Mouse (Mus musculus) cerebellum, adult 8-10 months (tissue): ENCODE measurements around the gene Pip4k2c.
"Not testable (repeated sequence)": the region's sequence is repeated elsewhere in the genome, so short reads cannot be mapped to it uniquely, and the experiment has no call there.

Experiments used
- DNase-seq: peaks from one replicate; pipeline ENCODE4 v3.0.0; 2022

Gene Pip4k2c

GRCm38 (mm10) chr10:127208921-127209320 is 2.5 kb downstream of the Pip4k2c start:
- no peak for DNase-seq

DNA sequence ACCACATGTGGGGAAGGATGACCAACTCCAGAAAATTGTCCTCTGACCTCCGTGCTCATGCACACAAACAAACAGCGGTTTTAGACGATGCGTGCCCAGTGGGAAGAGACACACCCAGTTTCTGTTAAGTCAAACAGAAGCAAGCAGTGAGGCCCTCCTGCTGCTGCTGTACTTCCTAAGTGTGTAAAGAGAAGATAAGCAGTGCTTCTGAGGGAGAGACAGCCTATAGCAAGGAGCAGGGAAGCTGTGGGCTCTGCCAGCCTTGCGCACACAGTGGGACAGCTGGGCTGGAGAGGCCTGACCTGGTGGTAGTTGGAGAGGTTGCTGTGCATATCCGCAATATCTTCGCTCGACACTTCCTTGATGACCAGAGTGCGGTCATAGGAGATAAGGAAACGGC is 6.0 kb downstream of the Pip4k2c start:
- DNase-seq: no peak

DNA sequence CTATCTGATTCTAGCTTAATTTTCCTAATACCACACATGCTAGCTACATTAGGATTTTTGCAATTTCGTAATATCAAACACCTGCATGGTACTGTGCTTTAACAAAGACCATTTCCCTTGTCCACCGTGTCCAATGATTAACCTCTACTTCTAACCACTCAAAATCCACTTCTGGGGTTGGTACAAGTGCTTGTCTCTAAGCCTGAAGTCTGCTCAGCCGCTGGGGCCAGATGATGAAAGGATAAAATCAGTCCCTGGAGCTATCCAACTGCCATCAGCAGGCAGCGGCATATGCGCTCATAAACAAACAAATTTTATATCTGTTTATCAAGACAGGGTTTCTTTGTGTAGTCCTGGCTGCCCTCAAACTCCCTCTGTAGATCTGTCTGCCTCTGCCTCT is 6.8 kb downstream of the Pip4k2c start:
- DNase-seq: no peak

- DNase-seq: no peak
Measured at GRCm38 (mm10) chr10:127203106-127203505, 8.3 kb downstream of the Pip4k2c start.

GRCm38 (mm10) chr10:127200279-127200678 is 11.1 kb downstream of the Pip4k2c start:
- no peak for DNase-seq

GRCm38 (mm10) chr10:127199474-127199873 is 11.9 kb downstream of the Pip4k2c start:
- no peak for DNase-seq

DNA sequence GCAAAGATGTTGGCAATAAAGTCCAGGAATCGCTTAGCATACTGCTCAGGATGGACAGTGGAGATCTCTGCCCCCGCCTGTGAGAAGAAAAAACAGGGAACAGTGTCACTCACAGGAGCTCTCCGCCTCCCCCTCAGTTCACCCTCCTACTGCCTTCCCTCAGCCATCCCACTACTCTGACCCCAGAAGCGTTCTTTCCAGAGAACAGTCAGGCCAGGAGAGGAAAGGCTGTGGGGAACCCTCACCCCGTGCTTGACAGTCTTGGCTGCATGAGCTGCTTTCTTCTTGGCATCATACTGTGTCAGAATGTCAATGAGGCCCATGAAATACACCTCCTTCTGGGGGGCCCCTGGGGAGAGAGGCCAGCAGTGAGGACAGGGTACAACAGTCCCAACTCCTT is 12.3 kb downstream of the Pip4k2c start:
- no peak for DNase-seq

DNA sequence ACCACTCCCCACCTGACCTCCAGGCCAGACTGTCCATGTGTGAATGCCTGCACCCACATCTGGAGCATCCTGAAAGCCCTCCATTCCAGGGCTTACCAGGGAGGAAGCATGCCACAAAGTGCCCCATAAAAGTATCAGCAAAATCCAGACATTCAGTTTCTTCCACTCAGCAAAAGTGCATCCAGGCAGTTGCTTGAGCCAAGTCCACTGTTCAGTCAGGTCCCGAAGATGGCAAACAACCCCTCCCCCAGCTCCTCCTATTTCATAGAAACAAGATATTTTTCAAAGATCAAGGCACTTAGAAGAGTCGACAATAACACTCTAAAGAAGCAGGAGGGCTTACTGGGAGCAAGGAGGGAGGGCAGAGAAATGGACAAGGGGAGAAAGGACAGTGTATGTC is 12.9 kb downstream of the Pip4k2c start:
- no peak for DNase-seq

DNA sequence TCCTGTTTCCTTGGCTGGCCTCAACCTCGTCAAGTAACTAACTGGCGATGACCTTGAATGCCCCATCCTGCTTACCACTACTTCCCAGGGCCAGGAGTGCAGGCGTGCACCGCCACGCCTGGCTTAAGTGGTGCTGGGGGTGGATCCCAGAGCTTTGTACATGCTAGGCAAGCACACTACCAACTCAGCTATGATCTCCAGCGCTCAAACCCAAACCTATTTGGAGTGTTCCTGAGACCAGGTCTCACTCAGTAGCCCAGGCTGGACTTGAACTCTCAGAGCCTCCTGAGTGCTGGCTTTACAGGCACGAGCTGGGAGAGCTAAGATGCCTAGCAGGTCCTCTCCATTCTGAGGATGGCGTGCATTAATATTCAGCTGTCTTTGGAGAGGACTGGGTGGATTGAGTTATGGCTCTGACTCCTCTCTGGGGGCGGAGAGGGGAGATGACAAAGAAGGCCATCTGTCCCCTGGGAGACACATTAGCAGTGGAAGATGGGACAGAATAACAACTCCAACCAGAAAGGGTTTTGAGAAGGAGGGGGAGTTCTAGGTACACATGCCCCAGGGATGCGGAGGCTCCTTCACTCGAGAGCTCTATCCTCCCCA is 13.8 kb downstream of the Pip4k2c start:
- no peak for DNase-seq

- DNase-seq: no peak
Measured at GRCm38 (mm10) chr10:127197104-127197503, 14.3 kb downstream of the Pip4k2c start.

DNA sequence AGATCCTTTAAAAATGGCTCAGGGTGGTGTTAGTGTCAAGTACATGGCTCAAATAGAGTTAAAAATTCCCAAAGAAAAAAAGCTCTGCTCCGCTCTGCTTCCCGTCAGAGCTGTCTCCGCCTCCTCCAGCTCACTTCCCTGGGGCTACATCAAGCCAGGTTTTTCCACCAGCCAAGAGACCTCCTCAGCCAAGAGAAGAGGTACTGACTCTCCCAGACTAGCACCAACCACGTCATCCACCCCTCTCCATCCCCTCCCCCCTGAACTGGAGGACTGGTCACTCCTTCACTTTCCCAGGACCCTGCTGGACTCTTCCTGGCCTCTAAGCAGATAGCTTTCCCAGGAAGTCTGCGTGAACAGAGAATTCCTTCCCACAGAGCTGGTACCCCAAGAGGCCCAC is 15.0 kb downstream of the Pip4k2c start:
- peak; percentile 53 for DNase-seq

- peak; percentile 45 for DNase-seq
Measured at GRCm38 (mm10) chr10:127195328-127196129, 15.9 kb downstream of the Pip4k2c start, which contains the start of gene Dtx3. Gene Dtx3, minus strand, starts transcription at chr10:127195728.

DNA sequence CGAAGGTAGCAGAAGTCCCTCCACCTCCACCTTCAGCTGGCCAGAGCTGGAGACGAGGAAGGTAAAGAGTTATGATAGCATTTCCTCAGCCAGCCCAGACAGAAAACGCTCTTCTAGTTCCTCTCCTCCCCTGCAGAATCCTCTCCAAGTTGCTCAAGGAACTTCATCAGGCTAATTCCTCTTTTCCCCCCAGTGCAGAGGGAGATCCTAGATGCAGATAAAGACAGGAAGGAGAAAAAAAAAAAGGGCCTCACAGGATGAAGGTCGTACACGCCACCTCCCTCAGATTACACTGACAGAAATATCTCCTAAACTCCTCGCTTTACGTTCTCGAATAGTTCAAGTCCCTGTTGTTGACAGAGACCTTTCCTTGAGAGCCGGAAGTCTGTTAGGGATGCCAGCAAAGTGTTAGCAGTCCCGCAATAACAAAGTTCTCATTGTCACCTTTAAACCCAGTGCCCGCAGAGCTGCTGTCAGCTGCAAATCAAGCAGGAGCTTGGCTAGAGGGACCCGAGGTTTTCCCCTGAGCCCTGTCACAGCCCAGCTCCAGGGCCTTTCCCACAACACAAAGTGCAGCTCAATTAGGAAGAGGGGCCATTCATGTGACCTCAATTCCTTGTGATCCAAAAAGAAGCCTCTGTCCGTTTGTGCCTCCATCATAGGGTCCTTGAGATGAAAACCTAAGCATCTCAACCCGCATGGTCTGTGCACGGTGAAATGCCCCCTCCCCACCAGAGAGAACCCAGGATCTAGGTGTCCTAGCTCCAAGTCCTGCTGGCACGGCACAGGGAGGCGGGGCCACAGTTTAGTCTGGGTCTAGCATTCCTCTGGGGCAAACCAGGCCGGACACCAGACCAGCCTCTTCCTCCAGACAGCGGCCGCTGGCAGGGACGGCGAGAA is 16.7 kb downstream of the Pip4k2c start:
- DNase-seq: peak; percentile 64

DNA sequence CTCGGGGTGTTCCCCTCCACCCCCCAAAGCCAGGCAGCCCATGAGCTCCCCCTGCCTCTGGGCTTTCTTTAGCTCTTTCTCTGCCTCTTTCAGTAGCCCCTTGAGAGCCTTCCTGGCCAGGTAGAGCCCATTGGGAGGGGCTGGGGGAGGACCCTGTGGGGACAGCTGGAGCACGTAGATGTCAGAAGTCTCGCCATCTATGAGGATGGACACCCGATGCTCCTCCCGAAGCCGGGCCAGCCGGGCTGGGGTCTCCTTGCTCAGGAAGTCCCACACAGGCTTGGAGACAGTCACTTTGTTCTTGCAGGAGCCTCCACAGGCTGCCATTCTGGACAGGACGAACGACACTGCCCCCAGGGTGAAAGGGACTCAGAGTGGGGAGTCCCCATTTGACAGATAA is 18.4 kb downstream of the Pip4k2c start:
- no peak for DNase-seq

- not testable (repeated sequence) for DNase-seq
Measured at GRCm38 (mm10) chr10:127192057-127192328, 19.4 kb downstream of the Pip4k2c start.

- DNase-seq: no peak
Measured at GRCm38 (mm10) chr10:127191191-127192056, 20.0 kb downstream of the Pip4k2c start.

DNA sequence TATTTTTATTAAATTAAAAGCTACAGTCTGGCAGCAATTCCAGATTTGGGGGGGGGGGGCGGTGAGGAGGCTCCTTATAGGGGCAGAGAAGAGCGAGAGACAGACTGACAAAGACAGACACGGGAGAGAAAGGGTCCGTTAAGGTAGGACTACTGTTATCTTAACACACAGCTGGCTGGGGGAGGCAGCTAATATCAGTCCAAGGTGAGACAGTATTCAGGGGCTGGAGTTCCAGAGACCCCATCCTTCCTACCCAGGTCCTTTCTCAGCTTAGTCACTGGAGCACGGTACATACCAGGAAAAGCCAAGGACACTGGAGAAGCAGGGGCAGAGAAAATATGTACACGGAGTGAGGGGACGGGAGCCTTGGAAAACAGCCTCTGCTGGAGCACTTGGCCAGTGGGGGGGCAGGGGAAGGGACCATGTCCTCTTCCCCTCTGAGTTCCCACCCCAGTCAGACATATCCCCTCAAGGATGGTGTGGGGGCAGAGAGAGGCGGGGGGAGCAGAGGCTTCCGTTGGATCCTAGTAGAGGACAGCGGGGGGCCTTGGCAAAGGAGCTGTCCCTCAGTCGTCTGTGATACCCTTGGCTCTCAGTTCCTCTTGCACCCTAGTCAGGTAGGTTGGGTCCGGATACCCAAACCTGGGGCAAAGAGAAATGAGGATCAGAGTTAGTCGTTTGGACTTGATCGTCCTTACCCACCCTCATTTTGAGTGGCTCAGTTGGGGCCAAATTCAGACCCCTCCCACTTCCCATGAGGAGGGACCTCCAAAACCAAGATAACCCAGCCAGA is 20.8 kb downstream of the Pip4k2c start:
- no peak for DNase-seq

GRCm38 (mm10) chr10:127189651-127190381 is 21.6 kb downstream of the Pip4k2c start, which contains the start of gene Arhgef25:
Gene Arhgef25, minus strand, starts transcription at chr10:127190083.
- no peak for DNase-seq

GRCm38 (mm10) chr10:127189116-127189650 is 22.2 kb downstream of the Pip4k2c start:
- DNase-seq: peak; percentile 50

DNA sequence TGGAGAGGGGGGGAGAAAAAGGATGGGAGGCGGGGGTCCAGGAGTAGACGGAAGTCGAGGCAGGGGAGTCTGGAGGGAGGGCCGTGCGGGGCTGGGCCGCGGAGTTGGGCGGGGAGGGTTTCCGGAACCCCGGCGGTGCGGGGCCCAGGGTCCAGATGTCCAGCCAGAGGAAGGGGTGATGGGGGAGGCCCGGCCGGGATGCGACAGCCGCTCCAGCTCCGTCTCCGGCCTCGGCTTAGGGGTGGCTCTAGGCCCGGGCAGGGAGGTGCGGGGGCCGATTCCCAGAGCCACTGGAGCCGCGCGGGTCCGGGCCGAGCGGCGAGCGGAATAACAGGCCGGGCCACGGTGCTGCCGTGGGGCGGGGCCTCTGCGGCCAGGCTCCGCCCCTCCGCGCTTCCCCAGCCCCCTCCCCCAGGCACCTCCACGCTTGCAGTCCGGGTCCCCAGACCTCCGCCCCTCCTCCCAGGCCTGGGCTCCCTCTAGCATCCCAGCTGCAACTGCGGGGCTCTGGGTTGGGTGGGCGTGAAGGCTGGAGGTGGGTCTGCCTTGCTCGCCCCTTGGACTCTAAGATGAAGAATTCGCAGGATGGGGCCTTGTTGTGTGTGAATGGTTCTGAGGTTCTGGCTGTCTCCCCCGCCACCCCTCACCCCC is 22.8 kb downstream of the Pip4k2c start:
- DNase-seq: peak; percentile 70
